In the genomic region with DNA sequence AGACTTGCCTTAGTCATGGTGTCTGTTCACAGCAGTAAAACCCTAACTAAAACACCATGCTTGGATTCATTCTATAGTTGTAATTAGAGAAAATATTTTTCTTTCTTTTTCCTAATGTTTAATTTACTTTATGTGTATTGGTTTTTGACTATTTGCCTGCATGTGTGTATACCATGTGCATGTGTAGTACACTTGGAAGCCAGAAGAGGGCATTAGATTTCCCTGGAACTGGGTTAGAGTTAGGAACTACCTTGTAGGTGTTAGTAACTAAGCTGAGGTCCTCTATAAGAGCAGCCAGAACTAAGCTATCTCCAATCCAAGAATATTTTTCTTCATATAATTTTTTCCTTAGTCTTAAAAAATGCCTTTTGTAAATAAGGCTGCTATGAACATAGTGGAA, we compare ENCODE assay signal across 19 mouse cellular contexts. TPM values are rescaled to one million over a fixed set of nuclear protein-coding genes. Genes with fewer than 3 reads are reported as not detected.
DNase-seq lines count a peak whose midpoint lies in the region; ATAC-seq and TF ChIP-seq lines count a peak whose summit lies in the region.
"Had no signal": no experiment of that assay in that cellular context is flagged by ENCODE, and none has a peak within 500 bp of the region (broad histone marks: within the 10 kb centered on the region; RNA-seq: fewer than 3 reads in every experiment).

No protein-coding gene starts in this region.

- H3K27ac ChIP-seq in layer of hippocampus, adult 2 months = no peak overlapping the region
- H3K27ac ChIP-seq in ES-E14 (ENCODE audit: insufficient read depth, low read depth, low read length, poor library complexity, severe bottlenecking) = no peak overlapping the region
- H3K27ac ChIP-seq: embryonic facial prominence, embryonic 12.5 days; forebrain, embryonic 15.5 days; hindbrain, embryonic 12.5 days; kidney, embryonic 15.5 days; limb, embryonic 15.5 days; lung, embryonic 15.5 days had no signal

- H3K4me3 ChIP-seq in layer of hippocampus, adult 2 months = no peak overlapping the region
- no peak overlapping the region for H3K4me3 ChIP-seq in ES-E14 (ENCODE audit: insufficient read depth in 1 of 2, low read depth in 1 of 2, low read length in 2 of 2, poor library complexity in 1 of 2, severe bottlenecking in 1 of 2)
- H3K4me3 ChIP-seq: embryonic facial prominence, embryonic 12.5 days; forebrain, embryonic 15.5 days; hindbrain, embryonic 12.5 days; kidney, embryonic 15.5 days; limb, embryonic 15.5 days; lung, embryonic 15.5 days had no signal

- peak; percentile 47 for TF ChIP-seq CTCF in layer of hippocampus, adult 2 months (conservative IDR thresholded peaks at IDR 0.05)

- in situ Hi-C loops in ES-E14 (cut with MboI; ENCODE audit: low sequenced_read_pairs in 2 of 2, unreplicated experiment in 2 of 2) = no loop called here

- DNase-seq in layer of hippocampus, adult 2 months (ENCODE audit: low spot score in 2 of 2) = no peak
- no peak for DNase-seq in layer of hippocampus, postnatal 10 days (ENCODE audit: low spot score in 2 of 2)
- DNase-seq in A20 (ENCODE audit: low read depth, low spot score) = peak; percentile 18
- DNase-seq in ES-E14 (ENCODE audit: low read depth, low spot score) = peak; percentile 15
- no peak for DNase-seq in spleen, postnatal 4 days (ENCODE audit: low spot score in 2 of 2)
- DNase-seq in adrenal gland, adult (ENCODE audit: inconsistent age in 2 of 2, low spot score in 1 of 2) = no peak
- DNase-seq: adrenal gland, postnatal 10 days; B cell, adult 2 months; cerebellum, adult 9-11 months; heart, postnatal 10 days; lung, postnatal 4 days; thymus, postnatal 25 days had no signal

- peak; percentile 64; the same call in 1 of the 2 replicates for ATAC-seq in erythroblast, adult 5-6 weeks (replicated peaks; ENCODE audit: low FRiP score, poor library complexity, severe bottlenecking)
- ATAC-seq: forebrain, embryonic 15.5 days had no signal

- no peaks in the 10 kb centered on the region for H3K36me3 ChIP-seq in ES-E14 (ENCODE audit: control insufficient read depth, insufficient read depth, low read length, poor library complexity, severe bottlenecking)

- H3K9ac ChIP-seq in ES-E14 (ENCODE audit: insufficient read depth, low read depth, low read length, poor library complexity, severe bottlenecking) = no peak overlapping the region
- H3K9ac ChIP-seq: embryonic facial prominence, embryonic 12.5 days; forebrain, embryonic 15.5 days; hindbrain, embryonic 12.5 days; kidney, embryonic 15.5 days; limb, embryonic 15.5 days; lung, embryonic 15.5 days had no signal

- H3K4me1 ChIP-seq in ES-E14 (ENCODE audit: control insufficient read depth in 2 of 2, insufficient read depth in 2 of 2, low read length in 2 of 2, poor library complexity in 1 of 2) = 0 out of 4 replicates have a peak, but pooled peaks cover 0 to 2% of the 10 kb centered on the region in 2 experiments
- H3K4me1 ChIP-seq: embryonic facial prominence, embryonic 12.5 days; forebrain, embryonic 15.5 days; hindbrain, embryonic 12.5 days; kidney, embryonic 15.5 days; limb, embryonic 15.5 days; lung, embryonic 15.5 days had no signal

- no peaks in the 10 kb centered on the region for H3K9me3 ChIP-seq in ES-E14 (ENCODE audit: control insufficient read depth, insufficient read depth, low read depth, low read length)
- H3K9me3 ChIP-seq: embryonic facial prominence, embryonic 12.5 days; forebrain, embryonic 15.5 days; hindbrain, embryonic 12.5 days; kidney, embryonic 15.5 days; limb, embryonic 15.5 days; lung, embryonic 15.5 days had no signal

TF ChIP-seq in ES-E14, 5 proteins besides CTCF, POLR2A, EP300 and RAD21:
- no peak for TF ChIP-seq HCFC1 (IDR thresholded peaks at IDR 0.05; ENCODE audit: borderline replicate concordance, insufficient read depth, low read length)
- TF ChIP-seq MAFK (IDR thresholded peaks at IDR 0.05; ENCODE audit: insufficient read depth, low read depth, low read length) = no peak
- no peak for TF ChIP-seq CHD2 (IDR thresholded peaks at IDR 0.05; ENCODE audit: low read depth, low read length)
- no peak for TF ChIP-seq ZNF384 (IDR thresholded peaks at IDR 0.05; ENCODE audit: low read depth, low read length)
- TF ChIP-seq ZC3H11A (IDR thresholded peaks at IDR 0.05; ENCODE audit: borderline replicate concordance, low read depth, low read length) = no peak

RNA-seq across cellular contexts. Expression of gene Xrn1, which starts 21.7 kb away (rescaled TPM):
- total RNA-seq in layer of hippocampus, adult 2 months (2021) = 10 to 100 TPM; 27.8 to 33.1 TPM
- 10 to 100 TPM; 34.0 to 36.3 TPM for total RNA-seq in layer of hippocampus, postnatal 10 days (2021)
- 15.2 and 16.5 TPM in 2 replicates for total RNA-seq in ES-E14 (2012; rRNA removed)
- total RNA-seq in erythroblast, adult 5-6 weeks (2015; ENCODE audit: low replicate concordance) = 32.2 and 54.2 TPM in 2 replicates
- 42.4 and 46.8 TPM in 2 replicates for total RNA-seq in erythroblast, adult 5-6 weeks (2017; ENCODE audit: low replicate concordance)

Comparison
In these comparisons a context has a peak if more than half of its experiments do, and no peak if none do; other contexts are left out.
1. DNase-seq: peak in A20 (single experiment) and ES-E14 (single experiment); none in layer of hippocampus, adult 2 months (0 of 2), layer of hippocampus, postnatal 10 days (0 of 2), spleen, postnatal 4 days (0 of 2) and adrenal gland, adult (0 of 2).